Mouse (Mus musculus) liver, embryonic 14.5 days (tissue): ENCODE data around the gene Abhd16a.

Source experiments
- CTCF ChIP-seq: IDR thresholded peaks from 2 replicates; pipeline ENCODE4 v1.5.1; 2016; ENCODE audit warnings: antibody characterized with exemption, low read depth, control low read depth
- EP300 ChIP-seq: IDR thresholded peaks from 2 replicates; pipeline ENCODE4 v1.6.1; 2016; ENCODE audit warnings: antibody characterized with exemption, low read depth

DNA sequence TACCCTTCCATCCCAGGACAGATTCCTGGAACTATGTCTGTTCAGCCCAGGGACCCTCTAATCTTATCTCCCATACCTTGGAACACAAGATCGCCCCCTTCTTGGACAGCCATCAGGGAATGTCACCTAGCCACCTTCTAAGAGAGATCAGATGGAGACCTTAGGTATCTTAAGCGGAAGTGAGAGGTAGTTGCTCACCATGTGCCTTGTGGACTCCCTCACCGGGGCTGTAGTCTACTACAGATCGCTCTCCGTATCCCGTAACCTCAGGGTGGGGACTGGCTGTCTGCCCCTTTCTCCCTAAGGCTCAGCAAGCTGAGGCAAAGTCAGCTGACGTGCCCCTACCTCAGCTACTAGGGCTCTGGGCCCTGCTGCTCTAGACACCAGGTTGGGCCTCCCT is 15.0 kb downstream of the Abhd16a start:
- no peak for TF ChIP-seq CTCF
- no peak for TF ChIP-seq EP300
